Mouse (Mus musculus) intestine, embryonic 14.5 days (tissue): ENCODE measurements around the gene Hmg20b. TPM values are rescaled to one million over a fixed set of nuclear protein-coding genes. Genes with fewer than 3 reads are reported as not detected.

ENCODE experiments used
- ATAC-seq: fragments of 200-750 bp; cut with Nextera tagmentation; replicated peaks from 2 replicates; pipeline ENCODE4 v1.8.0; 2017; ENCODE audit warnings: low read depth, moderate number of reproducible peaks, moderate TSS enrichment, moderate library complexity; ENCODE audit not compliant: low FRiP score, low TSS enrichment
- DNase-seq: peaks from one replicate; pipeline ENCODE4 v3.0.0-alpha.2; 2018; ENCODE audit warnings: low spot score
- H3K27ac ChIP-seq: fragments of 300-500 bp; sonication (generic); 2 replicates; pipeline ENCODE4 v1.5.1; 2014; ENCODE audit warnings: low read depth, mild to moderate bottlenecking, control low read depth
- H3K27me3 ChIP-seq: fragments of 300-500 bp; sonication (generic); replicated peaks from 2 replicates; pipeline ENCODE4 v1.6.1; 2014; ENCODE audit warnings: low read length, control low read depth; ENCODE audit not compliant: control insufficient read depth, insufficient read depth
- H3K36me3 ChIP-seq: fragments of 300-500 bp; sonication (generic); 2 replicates; pipeline ENCODE4 v1.6.1; 2014; ENCODE audit warnings: low read length, control low read depth; ENCODE audit not compliant: control insufficient read depth, insufficient read depth
- H3K4me1 ChIP-seq: fragments of 300-500 bp; sonication (generic); replicated peaks from 2 replicates; pipeline ENCODE4 v1.6.1; 2014; ENCODE audit warnings: low read length, control low read depth, mixed read lengths; ENCODE audit not compliant: control insufficient read depth, insufficient read depth
- H3K4me2 ChIP-seq: fragments of 300-500 bp; sonication (generic); 2 replicates; pipeline ENCODE4 v1.6.1; 2014; ENCODE audit warnings: low read length
- H3K4me3 ChIP-seq: fragments of 300-500 bp; sonication (generic); 2 replicates; pipeline ENCODE4 v1.5.1; 2014; ENCODE audit warnings: low read depth, low read length, control low read depth, mixed read lengths
- H3K9ac ChIP-seq: fragments of 300-500 bp; sonication (generic); 2 replicates; pipeline ENCODE4 v1.6.1; 2014; ENCODE audit warnings: mild to moderate bottlenecking, low read length
- H3K9me3 ChIP-seq: fragments of 300-500 bp; sonication (generic); 2 replicates; pipeline ENCODE4 v1.6.1; 2016; ENCODE audit warnings: low read length, control low read depth; ENCODE audit not compliant: control insufficient read depth
- WGBS: fragments of 180-500 bp; shearing (Covaris S2); extraction: QIAGEN DNeasy Blood & Tissue Kit; methylation state at CpG from one replicate; pipeline ENCODE4 v1.1.7; 2014; 5-methylcytosine and 5-hydroxymethylcytosine counted together
- polyA plus RNA-seq: library from polyadenylated mRNA; unstranded; fragments of >200 nt; fragmentation: Nextera tagmentation; extraction: Ambion mirVana; gene quantifications from 2 replicates; pipeline ENCODE4 v1.2.1, GENCODE M21; 2014

Hmg20b gene
- polyA plus RNA-seq, 1 experiment from 2014 or later = 86.8 TPM

- ATAC-seq (no peak; the same call in 1 of the 2 replicates), DNase-seq (no peak)
- Histone ChIP-seq H3K4me3 (peak overlapping the region; percentile 32), H3K36me3 (peaks cover 31% of the 10 kb centered on the region), H3K4me1 (peaks cover 21% of the 10 kb centered on the region), H3K9ac (0 out of 2 replicates have a peak overlapping the region, but pooled peaks have one; percentile 5), H3K4me2 (peak overlapping the region; percentile 56), H3K27ac (no peak overlapping the region), H3K9me3 (no peaks in the 10 kb centered on the region), H3K27me3 (peaks cover 29% of the 10 kb centered on the region)
- 14% methylated on average over 53 of the region's 54 CpGs for WGBS
Observed at GRCm38 (mm10) chr10:81363436-81364346, 13.4 kb upstream of the Hmg20b start.

DNA sequence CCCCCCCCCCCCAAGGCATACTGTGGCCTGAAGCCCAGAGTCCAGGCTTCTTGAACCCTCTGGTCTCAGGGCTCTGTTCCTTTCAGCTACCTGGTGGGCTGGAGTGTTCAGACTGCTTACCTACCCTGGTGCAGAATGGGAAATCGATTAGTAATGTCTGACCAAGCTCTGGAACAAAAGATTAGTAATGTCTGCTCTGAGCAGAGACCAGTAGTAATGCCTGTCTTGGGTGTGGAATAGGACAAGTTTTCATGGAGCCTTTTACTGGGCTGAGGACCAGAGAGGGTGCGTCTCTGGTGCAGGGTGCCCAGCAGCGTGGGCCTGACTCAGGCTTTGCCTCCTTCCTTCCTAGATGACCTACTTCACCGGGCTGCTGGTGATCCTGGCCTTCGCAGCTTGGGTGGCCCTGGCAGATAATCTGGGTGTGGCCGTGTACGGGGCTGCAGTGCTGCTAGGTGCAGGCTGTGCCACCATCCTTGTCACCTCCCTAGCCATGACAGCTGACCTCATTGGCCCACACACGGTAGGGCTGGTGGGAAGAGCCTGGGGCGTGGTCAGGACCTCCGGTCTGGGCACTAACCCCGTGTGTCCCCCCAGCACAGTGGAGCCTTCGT is 12.2 kb upstream of the Hmg20b start:
- Histone ChIP-seq H3K9me3 (no peaks in the 10 kb centered on the region), H3K4me3 (no peak overlapping the region), H3K9ac (no peak overlapping the region), H3K27me3 (peaks cover 29% of the 10 kb centered on the region), H3K36me3 (peaks cover 19% of the 10 kb centered on the region), H3K27ac (no peak overlapping the region), H3K4me2 (no peak overlapping the region), H3K4me1 (peaks cover 31% of the 10 kb centered on the region)
- ATAC-seq (no peak), DNase-seq (no peak)
- WGBS = 71% methylated on average over 12 of the region's 12 CpGs

DNA sequence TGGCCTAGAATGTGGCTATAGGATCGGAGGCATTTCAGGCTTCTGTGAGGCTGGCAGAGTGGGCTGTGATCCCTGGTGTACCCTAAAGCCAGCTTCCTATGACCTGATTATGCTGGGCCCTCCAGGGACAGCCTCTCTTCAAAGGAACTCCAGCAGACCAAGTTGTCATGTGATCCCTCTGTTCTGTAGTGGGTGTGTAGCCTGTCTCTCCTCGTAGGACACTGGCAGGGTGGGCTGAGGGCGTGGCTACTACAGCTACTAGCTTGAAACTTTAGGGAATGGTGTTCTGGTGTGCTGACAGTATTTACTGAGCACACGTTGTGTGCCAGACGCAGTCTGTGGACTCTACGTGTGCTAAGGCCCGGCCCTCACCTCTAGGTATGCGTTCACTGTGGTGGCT is 10.4 kb upstream of the Hmg20b start:
- H3K4me2 ChIP-seq = no peak overlapping the region
- H3K4me1 ChIP-seq = peaks cover 37% of the 10 kb centered on the region
- DNase-seq = no peak
- H3K9ac ChIP-seq = no peak overlapping the region
- no peak overlapping the region for H3K27ac ChIP-seq
- WGBS = 60% methylated on average over 8 of the region's 8 CpGs
- ATAC-seq = no peak
- H3K36me3 ChIP-seq = peaks cover 9% of the 10 kb centered on the region; the same call in 1 of the 2 replicates
- no peaks in the 10 kb centered on the region for H3K9me3 ChIP-seq
- no peak overlapping the region for H3K4me3 ChIP-seq
- H3K27me3 ChIP-seq = peaks cover 29% of the 10 kb centered on the region

DNA sequence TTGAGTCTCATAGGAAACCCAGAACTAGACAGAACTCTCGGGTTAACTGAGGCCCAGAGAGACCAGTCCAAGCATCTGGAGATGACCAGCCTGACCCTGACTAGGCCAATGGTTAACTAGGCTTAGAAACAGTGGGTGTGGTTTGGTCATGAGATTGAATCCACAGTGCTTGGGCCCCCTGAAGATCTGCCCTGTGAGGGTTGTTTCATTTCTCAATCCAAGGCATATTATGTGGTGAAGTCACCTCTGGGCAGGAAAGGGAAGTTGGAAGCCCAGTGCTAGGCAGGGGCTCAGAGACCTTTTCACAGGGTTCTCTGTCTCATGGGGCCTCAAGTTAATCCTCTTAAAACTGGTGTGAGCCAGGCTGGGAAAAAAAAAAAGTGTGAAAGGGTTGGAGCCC is 8.6 kb upstream of the Hmg20b start:
- Histone ChIP-seq H3K36me3 (peaks cover 9% of the 10 kb centered on the region; the same call in 1 of the 2 replicates), H3K9me3 (no peaks in the 10 kb centered on the region), H3K27me3 (peaks cover 14% of the 10 kb centered on the region), H3K4me3 (no peak overlapping the region), H3K9ac (no peak overlapping the region), H3K4me1 (peaks cover 21% of the 10 kb centered on the region), H3K27ac (no peak overlapping the region), H3K4me2 (peak overlapping the region; percentile 97)
- DNase-seq = no peak
- no peak for ATAC-seq
- WGBS = 56% methylated on average over 1 of the region's 1 CpGs

DNA sequence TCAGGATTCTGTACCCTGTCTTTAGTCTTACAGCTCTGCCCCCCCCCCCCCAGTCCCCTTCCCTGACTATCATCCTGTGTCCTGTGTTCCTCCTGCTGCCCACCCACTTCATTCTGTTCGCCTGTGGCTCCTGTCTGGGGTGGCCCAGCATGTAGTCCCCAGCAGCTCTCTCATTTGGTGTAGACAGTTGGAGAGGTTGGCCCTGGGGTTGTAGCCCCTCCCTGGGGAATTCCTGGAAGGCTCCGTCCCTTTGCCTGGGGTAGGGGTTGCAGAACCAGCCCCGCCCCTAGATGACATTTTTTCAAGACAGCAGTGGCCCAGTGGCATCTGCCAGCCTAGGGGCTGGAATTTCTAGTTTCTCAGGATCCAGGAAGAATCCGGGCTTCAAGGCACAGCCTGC is 7.9 kb upstream of the Hmg20b start:
- peaks cover 8% of the 10 kb centered on the region for H3K27me3 ChIP-seq
- H3K27ac ChIP-seq = no peak overlapping the region
- H3K4me3 ChIP-seq = peak overlapping the region; percentile 71
- 38% methylated on average over 4 of the region's 4 CpGs for WGBS
- ATAC-seq = no peak
- H3K4me1 ChIP-seq = peaks cover 18% of the 10 kb centered on the region
- DNase-seq = no peak
- no peaks in the 10 kb centered on the region for H3K9me3 ChIP-seq
- H3K4me2 ChIP-seq = peak overlapping the region; percentile 97
- H3K9ac ChIP-seq = peak overlapping the region; percentile 73
- H3K36me3 ChIP-seq = peaks cover 9% of the 10 kb centered on the region; the same call in 1 of the 2 replicates

GRCm38 (mm10) chr10:81356991-81357844 is 6.9 kb upstream of the Hmg20b start, which contains the start of gene Mfsd12:
TSS of gene Mfsd12 (plus strand) at chr10:81357491.
- H3K36me3 ChIP-seq = peaks cover 6% of the 10 kb centered on the region; the same call in 1 of the 2 replicates
- H3K27ac ChIP-seq = no peak within 1 kb of the TSS
- ATAC-seq (peak; percentile 82), DNase-seq (no peak)
- H3K4me1 ChIP-seq = peaks cover 18% of the 10 kb centered on the region
- peak within 1 kb of the TSS; percentile 71 for H3K4me3 ChIP-seq
- 2% methylated on average over 78 of the region's 79 CpGs for WGBS
- H3K27me3 ChIP-seq = no peaks in the 10 kb centered on the region
- H3K4me2 ChIP-seq = peak within 1 kb of the TSS; percentile 97
- peak within 1 kb of the TSS; percentile 73 for H3K9ac ChIP-seq
- no peaks in the 10 kb centered on the region for H3K9me3 ChIP-seq

GRCm38 (mm10) chr10:81356352-81356990 is 6.2 kb upstream of the Hmg20b start:
- Histone ChIP-seq H3K4me1 (peaks cover 18% of the 10 kb centered on the region), H3K9ac (no peak overlapping the region), H3K27me3 (no peaks in the 10 kb centered on the region), H3K4me2 (peak overlapping the region; percentile 97), H3K36me3 (no peaks in the 10 kb centered on the region), H3K9me3 (no peaks in the 10 kb centered on the region), H3K27ac (no peak overlapping the region), H3K4me3 (no peak overlapping the region)
- DNase-seq (no peak), ATAC-seq (no peak)
- WGBS = 58% methylated on average over 12 of the region's 12 CpGs

- ATAC-seq = no peak
- Histone ChIP-seq H3K4me3 (no peak overlapping the region), H3K4me1 (peaks cover 22% of the 10 kb centered on the region), H3K9me3 (no peaks in the 10 kb centered on the region), H3K27me3 (no peaks in the 10 kb centered on the region), H3K27ac (no peak overlapping the region), H3K36me3 (no peaks in the 10 kb centered on the region), H3K4me2 (no peak overlapping the region), H3K9ac (no peak overlapping the region)
- WGBS = 77% methylated on average over 4 of the region's 4 CpGs
- DNase-seq = no peak
Observed at GRCm38 (mm10) chr10:81355533-81355932, 5.3 kb upstream of the Hmg20b start.
